Mouse (Mus musculus): ENCODE data around the gene Camkv.

DNA sequence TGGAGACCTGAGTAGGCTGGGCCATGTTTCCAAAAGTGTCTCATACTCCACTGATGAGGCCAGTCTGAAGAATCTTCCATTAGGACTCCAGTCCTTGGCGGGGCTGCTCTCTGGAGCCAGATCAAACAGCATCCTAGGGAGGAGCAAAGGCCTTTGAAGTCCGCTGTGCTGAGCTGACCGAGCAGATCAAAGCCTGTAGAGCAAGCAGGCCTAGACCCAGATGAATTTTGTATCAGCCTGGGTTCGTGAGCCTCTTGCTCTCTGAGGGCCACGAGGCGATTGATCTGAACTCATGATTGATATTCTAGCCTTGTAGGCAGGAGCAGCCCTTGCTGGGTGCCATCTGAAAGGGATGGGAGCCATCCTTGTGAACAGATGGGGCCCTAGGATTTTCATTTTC, 24.4 kb downstream of the Camkv start:
- TF ChIP-seq CTCF (IDR thresholded peaks at IDR 0.05; ENCODE audit: borderline replicate concordance, extremely low read depth, insufficient read depth, insufficient read length) (no peak), POLR2A (IDR thresholded peaks at IDR 0.05; ENCODE audit: borderline replicate concordance, extremely low read depth, insufficient read depth, insufficient read length, poor library complexity, severe bottlenecking) (no peak)
